In genomic region chr16:96127288-96127656, GRCm38 (mm10) we compare ENCODE assay signal across 8 mouse cellular contexts. TPM values are rescaled to one million over a fixed set of nuclear protein-coding genes. Genes with fewer than 3 reads are reported as not detected.
DNase-seq lines count a peak whose midpoint lies in the region; ATAC-seq and TF ChIP-seq lines count a peak whose summit lies in the region.

No protein-coding gene starts in this region.

- peak overlapping the region; percentile 84 for H3K9ac ChIP-seq in heart, postnatal 0 days (replicated peaks; ENCODE audit: low read depth, low read length)
- H3K9ac ChIP-seq in hindbrain, embryonic 15.5 days, result peak overlapping the region; percentile 86
- peak overlapping the region; percentile 91 for H3K9ac ChIP-seq in midbrain, embryonic 15.5 days

- H3K27ac ChIP-seq in heart, postnatal 0 days (ENCODE audit: low read depth), result peak overlapping the region; percentile 98
- H3K27ac ChIP-seq in bone marrow macrophage, adult 2 months (ENCODE audit: insufficient read depth, low read depth, low read length), result peak overlapping the region; percentile 71
- H3K27ac ChIP-seq in hindbrain, embryonic 15.5 days (replicated peaks), result peak overlapping the region; percentile 100
- peak overlapping the region; percentile 99 for H3K27ac ChIP-seq in midbrain, embryonic 15.5 days

- peak overlapping the region; percentile 69 for H3K4me3 ChIP-seq in heart, postnatal 0 days (ENCODE audit: low read depth, low read length)
- H3K4me3 ChIP-seq in bone marrow macrophage, adult 2 months (ENCODE audit: insufficient read depth, low read length), result peak overlapping the region; percentile 63
- H3K4me3 ChIP-seq in hindbrain, embryonic 15.5 days, result peak overlapping the region; percentile 90
- peak overlapping the region; percentile 79 for H3K4me3 ChIP-seq in midbrain, embryonic 15.5 days

- TF ChIP-seq POLR2A in bone marrow macrophage, adult 2 months (IDR thresholded peaks at IDR 0.05; ENCODE audit: borderline replicate concordance, low read depth, low read length), result no peak

- peak overlapping the region; percentile 84 for H3K4me2 ChIP-seq in heart, postnatal 0 days (ENCODE audit: low read depth, low read length)
- H3K4me2 ChIP-seq in hindbrain, embryonic 15.5 days, result peak overlapping the region; percentile 92
- H3K4me2 ChIP-seq in midbrain, embryonic 15.5 days, result peak overlapping the region; percentile 66

- ATAC-seq in heart, postnatal 0 days (ENCODE audit: insufficient read depth, low read depth), result peak; percentile 16
- peak; percentile 73 for ATAC-seq in hindbrain, embryonic 15.5 days (ENCODE audit: low FRiP score, low read depth)
- peak; percentile 74 for ATAC-seq in midbrain, embryonic 15.5 days (replicated peaks)

- H3K27me3 ChIP-seq in heart, postnatal 0 days (ENCODE audit: control insufficient read depth, insufficient read depth, low read length), result no peaks in the 10 kb centered on the region
- no peaks in the 10 kb centered on the region for H3K27me3 ChIP-seq in hindbrain, embryonic 15.5 days
- no peaks in the 10 kb centered on the region for H3K27me3 ChIP-seq in midbrain, embryonic 15.5 days (replicated peaks)

- TF ChIP-seq CTCF in heart, postnatal 0 days (IDR thresholded peaks at IDR 0.05; ENCODE audit: low read depth), result no peak
- no peak for TF ChIP-seq CTCF in bone marrow macrophage, adult 2 months (IDR thresholded peaks at IDR 0.05; ENCODE audit: low read depth, low read length)

- peak; percentile 24 for DNase-seq in heart, postnatal 0 days (ENCODE audit: low spot score)
- no peak for DNase-seq in heart, adult 18-20 months
- no peak for DNase-seq in layer of hippocampus, adult 11-12 months (ENCODE audit: low spot score)
- DNase-seq in cerebellum, adult 18-20 months, result no peak
- DNase-seq in layer of hippocampus, postnatal 14 days (ENCODE audit: low spot score in 2 of 2), result no peak

- H3K4me1 ChIP-seq in heart, postnatal 0 days (ENCODE audit: control insufficient read depth, insufficient read depth), result peaks cover 20% of the 10 kb centered on the region
- peaks cover 10% of the 10 kb centered on the region for H3K4me1 ChIP-seq in bone marrow macrophage, adult 2 months (ENCODE audit: control insufficient read depth, insufficient read depth, low read length)
- peaks cover 31% of the 10 kb centered on the region for H3K4me1 ChIP-seq in hindbrain, embryonic 15.5 days (replicated peaks)
- H3K4me1 ChIP-seq in midbrain, embryonic 15.5 days, result peaks cover 30% of the 10 kb centered on the region

- peaks cover 37% of the 10 kb centered on the region for H3K36me3 ChIP-seq in heart, postnatal 0 days (replicated peaks; ENCODE audit: control insufficient read depth, insufficient read depth, low read length)
- peaks cover 32% of the 10 kb centered on the region for H3K36me3 ChIP-seq in hindbrain, embryonic 15.5 days
- peaks cover 22% of the 10 kb centered on the region for H3K36me3 ChIP-seq in midbrain, embryonic 15.5 days (replicated peaks)

- H3K9me3 ChIP-seq in heart, postnatal 0 days (replicated peaks; ENCODE audit: control insufficient read depth, low read length), result no peaks in the 10 kb centered on the region
- H3K9me3 ChIP-seq in hindbrain, embryonic 15.5 days, result no peaks in the 10 kb centered on the region
- no peaks in the 10 kb centered on the region for H3K9me3 ChIP-seq in midbrain, embryonic 15.5 days

- under 1% methylated on average over 42 of the region's 52 CpGs for WGBS in heart, postnatal 0 days
- WGBS in hindbrain, embryonic 15.5 days, result 0% methylated on average over 33 of the region's 52 CpGs
- 1% methylated on average over 41 of the region's 52 CpGs for WGBS in midbrain, embryonic 15.5 days

- TF ChIP-seq EP300 in heart, postnatal 0 days (IDR thresholded peaks at IDR 0.05; ENCODE audit: low read depth), result no peak; the same call in 1 of the 2 replicates

RNA-seq across cellular contexts. Expression of gene Hmgn1, which starts 0.3 kb away (rescaled TPM):
- total RNA-seq in heart, postnatal 0 days (2014; rRNA removed; ENCODE audit: low replicate concordance), result 56.7 and 76.8 TPM in 2 replicates
- polyA plus RNA-seq in heart, postnatal 0 days (2015; fragmentation: Nextera tagmentation; extraction: Ambion mirVana), result 157 and 159 TPM in 2 replicates
- total RNA-seq in heart, adult 18-20 months (2021), result 10 to 100 TPM; 46.5 to 57.6 TPM
- 59.3 and 68.7 TPM in 2 replicates for polyA plus RNA-seq in bone marrow macrophage, adult 2 months (2012; ENCODE audit: insufficient read depth, insufficient read length, missing spikeins)
- polyA plus RNA-seq in hindbrain, embryonic 15.5 days (2015; fragmentation: Nextera tagmentation; extraction: Ambion mirVana), result 284 and 324 TPM in 2 replicates
- polyA plus RNA-seq in midbrain, embryonic 15.5 days (2015; fragmentation: Nextera tagmentation; extraction: Ambion mirVana), result 298 and 315 TPM in 2 replicates
- 10 to 100 TPM; 69.3 to 81.1 TPM for total RNA-seq in layer of hippocampus, postnatal 14 days (2021)

RNA-seq across cellular contexts. Expression of gene Wrb, which starts 17.9 kb away (rescaled TPM):
- total RNA-seq in heart, postnatal 0 days (2014; rRNA removed; ENCODE audit: low replicate concordance), result 38.3 and 54.7 TPM in 2 replicates
- 28.4 and 28.9 TPM in 2 replicates for polyA plus RNA-seq in heart, postnatal 0 days (2015; fragmentation: Nextera tagmentation; extraction: Ambion mirVana)
- total RNA-seq in heart, adult 18-20 months (2021), result 10 to 100 TPM; 14.3 to 19.5 TPM
- 11.0 and 12.8 TPM in 2 replicates for polyA plus RNA-seq in bone marrow macrophage, adult 2 months (2012; ENCODE audit: insufficient read depth, insufficient read length, missing spikeins)
- 205 and 206 TPM in 2 replicates for polyA plus RNA-seq in hindbrain, embryonic 15.5 days (2015; fragmentation: Nextera tagmentation; extraction: Ambion mirVana)
- 217 and 221 TPM in 2 replicates for polyA plus RNA-seq in midbrain, embryonic 15.5 days (2015; fragmentation: Nextera tagmentation; extraction: Ambion mirVana)
- total RNA-seq in layer of hippocampus, postnatal 14 days (2021), result 10 to 100 TPM; 64.6 to 76.0 TPM

RNA-seq across cellular contexts. Expression of gene Brwd1, which starts 44.9 kb away (rescaled TPM):
- total RNA-seq in heart, postnatal 0 days (2014; rRNA removed; ENCODE audit: low replicate concordance), result 69.0 and 72.1 TPM in 2 replicates
- 53.0 and 55.9 TPM in 2 replicates for polyA plus RNA-seq in heart, postnatal 0 days (2015; fragmentation: Nextera tagmentation; extraction: Ambion mirVana)
- 10 to 100 TPM; 75.4 to 80.1 TPM for total RNA-seq in heart, adult 18-20 months (2021)
- polyA plus RNA-seq in bone marrow macrophage, adult 2 months (2012; ENCODE audit: insufficient read depth, insufficient read length, missing spikeins), result 34.6 and 34.8 TPM in 2 replicates
- polyA plus RNA-seq in hindbrain, embryonic 15.5 days (2015; fragmentation: Nextera tagmentation; extraction: Ambion mirVana), result 230 and 236 TPM in 2 replicates
- 278 and 295 TPM in 2 replicates for polyA plus RNA-seq in midbrain, embryonic 15.5 days (2015; fragmentation: Nextera tagmentation; extraction: Ambion mirVana)
- 100 to 1,000 TPM; 119 to 123 TPM for total RNA-seq in layer of hippocampus, postnatal 14 days (2021)

Comparison
In these comparisons a context has a peak if more than half of its experiments do, and no peak if none do; other contexts are left out.
1. ATAC-seq: peak in every context shown above with its lines; median percentile 74 in midbrain, embryonic 15.5 days; 73 in hindbrain, embryonic 15.5 days; 16 in heart, postnatal 0 days.